Mouse (Mus musculus) right cerebral cortex, adult 2 months (tissue): Measurements from ENCODE around the gene Itsn1.

Experiments
- DNase-seq, 2 experiments: peaks; one replicate each; pipeline ENCODE4 v3.0.0; 2021 to 2022; ENCODE audit warnings: low spot score in 2 of 2

The Itsn1 gene

DNA sequence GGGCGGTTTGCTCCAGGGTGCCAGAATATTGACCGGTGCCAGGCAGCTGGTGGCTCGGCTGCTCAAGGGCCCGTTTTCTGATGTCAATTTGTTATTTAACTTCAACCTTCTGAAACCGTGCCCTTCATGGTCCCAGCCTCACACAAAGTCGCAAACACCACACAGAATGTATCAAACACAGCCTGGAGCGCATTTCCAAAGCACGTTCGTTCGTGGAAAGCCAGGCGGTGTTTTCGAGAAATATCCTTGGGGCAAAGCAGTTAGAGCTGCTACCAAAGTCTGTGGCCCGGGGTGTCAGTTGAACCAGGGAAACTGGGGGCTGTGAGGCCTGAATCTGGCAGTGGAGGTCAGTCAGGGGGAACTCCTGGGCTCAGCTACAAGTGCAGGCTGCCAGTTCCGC, 213.1 kb downstream of the Itsn1 start:
- no peak for DNase-seq

DNA sequence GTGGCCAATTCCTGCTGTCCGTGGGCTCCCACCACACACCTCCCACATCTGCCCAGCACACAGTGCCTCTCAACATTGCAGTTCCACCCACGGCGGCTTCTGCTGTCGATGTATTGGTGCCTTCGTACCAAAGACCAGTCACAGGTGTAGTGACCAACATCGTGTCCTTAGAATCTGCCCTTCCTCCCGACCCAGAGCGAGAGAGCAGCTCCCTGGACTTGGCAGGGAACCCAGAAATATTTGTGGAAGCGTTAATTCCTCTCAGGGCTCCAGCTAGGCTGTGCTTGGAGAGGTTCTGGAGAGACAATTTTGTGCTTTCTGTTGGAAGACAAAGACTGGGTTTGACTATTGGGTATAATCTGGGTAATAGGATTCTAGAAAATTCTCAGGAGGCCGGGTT, 217.2 kb downstream of the Itsn1 start:
- no peak for DNase-seq

DNA sequence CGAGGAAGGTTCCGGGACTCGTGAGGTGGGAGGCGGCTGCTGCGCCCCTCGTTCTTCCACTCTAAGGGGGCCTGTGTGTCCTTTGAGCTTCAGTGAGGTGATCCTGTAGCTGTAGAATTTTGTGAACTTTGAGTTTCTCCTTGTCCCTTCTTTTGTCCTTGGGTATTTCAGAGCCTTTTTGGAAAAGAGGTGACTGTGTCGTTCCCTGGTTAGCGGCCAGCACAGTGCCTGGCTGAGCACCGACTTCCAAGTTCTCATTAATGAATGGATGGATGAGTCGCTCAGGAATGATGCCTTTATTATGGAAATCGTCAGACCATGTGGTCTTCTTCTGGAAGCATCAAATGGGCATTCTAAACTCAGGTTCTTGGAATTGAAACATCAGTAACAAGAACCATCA, 218.0 kb downstream of the Itsn1 start:
- no peak for DNase-seq

DNA sequence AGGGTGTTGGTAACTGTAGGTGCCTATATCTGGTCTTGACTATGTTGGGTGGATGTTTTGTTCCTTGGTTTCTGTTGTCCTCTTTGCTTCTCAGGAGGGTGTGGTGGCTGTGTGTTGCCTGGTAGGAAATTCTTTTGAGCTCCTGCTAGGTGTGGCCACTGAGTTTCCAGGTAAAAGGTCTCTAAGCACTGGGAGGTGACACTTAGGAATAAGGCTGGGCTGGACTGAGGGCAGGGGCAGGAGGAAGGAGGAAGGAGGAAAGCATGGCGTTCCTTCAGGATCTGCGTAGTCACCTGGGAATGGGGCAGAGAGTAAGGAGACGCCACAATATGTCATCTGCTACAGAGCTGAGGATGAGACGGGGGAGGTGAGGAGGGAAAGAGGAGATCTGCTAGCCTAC, 224.9 kb downstream of the Itsn1 start:
- no peak for DNase-seq

DNA sequence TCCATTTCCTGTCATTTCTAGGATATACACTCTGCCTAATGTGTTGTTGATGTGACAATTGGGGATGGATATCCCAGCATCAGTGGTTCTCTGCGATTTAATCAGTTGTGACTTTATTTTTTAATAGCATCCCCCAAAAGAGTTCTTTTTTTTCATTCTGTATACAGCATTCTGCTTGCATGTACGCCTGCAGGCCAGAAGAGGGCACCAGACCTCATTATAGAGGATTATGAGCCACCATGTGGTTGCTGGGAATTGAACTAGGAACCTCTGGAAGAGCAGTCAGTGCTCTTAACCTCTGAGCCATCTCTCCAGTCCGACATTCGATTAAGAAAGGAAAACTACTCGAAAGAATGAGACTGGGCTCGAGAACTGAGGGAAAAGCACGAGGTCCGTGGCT, 225.7 kb downstream of the Itsn1 start:
- no peak for DNase-seq

DNA sequence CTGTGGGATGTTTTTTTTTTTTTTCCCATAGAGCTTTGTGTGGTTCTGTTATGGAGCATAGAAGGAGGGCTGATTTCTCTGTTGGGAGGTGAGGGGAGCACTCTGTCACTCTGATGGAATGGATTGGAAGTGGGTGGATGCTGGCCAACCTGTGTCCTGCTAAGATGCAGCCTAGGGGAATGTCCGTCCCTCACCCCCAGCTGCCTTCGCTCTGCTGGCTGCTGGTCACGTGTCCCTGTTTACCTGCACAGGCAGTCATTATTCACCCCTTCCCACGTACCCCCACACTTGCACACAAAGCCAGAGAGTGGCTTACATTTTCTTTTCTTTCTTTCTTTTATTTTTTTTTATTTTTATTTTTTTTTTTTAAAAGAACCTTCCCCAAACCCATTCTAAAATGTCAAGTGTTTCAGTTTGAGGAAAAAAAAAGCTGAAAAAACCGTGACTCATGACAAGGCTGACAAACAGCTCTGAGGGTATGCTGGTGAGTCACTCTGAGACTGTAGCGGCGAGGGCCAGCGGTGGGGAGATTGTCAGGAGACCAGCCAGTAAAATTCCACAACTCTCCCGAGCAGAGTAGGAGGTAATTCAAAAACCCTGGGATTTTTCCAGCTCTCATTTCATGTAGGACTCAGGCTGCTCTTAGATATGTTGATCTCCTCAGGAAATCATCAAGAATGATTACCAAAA, 233.3 kb downstream of the Itsn1 start:
- DNase-seq = peak; percentile 76 to 85

DNA sequence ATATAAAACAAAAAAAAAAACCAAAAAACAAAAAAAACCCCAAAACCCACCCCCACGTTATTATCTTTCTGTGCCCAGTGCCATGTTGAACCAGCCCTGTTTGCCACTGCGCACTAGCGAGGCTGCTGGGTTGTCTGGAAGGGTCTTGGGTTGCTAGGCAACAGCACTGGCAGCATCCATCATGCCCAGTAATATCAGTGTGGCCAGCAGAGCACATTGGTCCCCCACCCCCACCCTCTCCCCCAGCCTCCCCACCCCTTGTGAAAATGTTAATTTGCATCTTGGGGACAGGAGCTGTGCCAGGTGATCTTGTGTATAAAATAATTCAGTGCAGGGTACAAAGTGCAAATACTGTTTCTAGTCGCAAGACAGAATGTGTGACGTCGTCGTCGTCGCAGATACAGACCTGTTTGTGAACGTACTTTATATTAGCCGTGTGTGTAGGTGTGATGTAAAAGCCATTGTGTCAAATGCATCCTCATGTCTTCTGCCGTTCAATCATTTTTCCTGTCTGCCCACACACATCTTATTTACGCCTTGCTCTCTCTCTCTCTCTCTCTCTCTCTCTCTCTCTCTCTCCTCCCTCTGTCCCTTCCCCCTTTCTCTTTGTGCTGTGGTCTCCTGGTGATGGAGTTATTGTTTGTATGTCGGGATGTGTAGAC, 233.9 kb downstream of the Itsn1 start:
- peak in 1 of 2 experiments; percentile 59 for DNase-seq

DNA sequence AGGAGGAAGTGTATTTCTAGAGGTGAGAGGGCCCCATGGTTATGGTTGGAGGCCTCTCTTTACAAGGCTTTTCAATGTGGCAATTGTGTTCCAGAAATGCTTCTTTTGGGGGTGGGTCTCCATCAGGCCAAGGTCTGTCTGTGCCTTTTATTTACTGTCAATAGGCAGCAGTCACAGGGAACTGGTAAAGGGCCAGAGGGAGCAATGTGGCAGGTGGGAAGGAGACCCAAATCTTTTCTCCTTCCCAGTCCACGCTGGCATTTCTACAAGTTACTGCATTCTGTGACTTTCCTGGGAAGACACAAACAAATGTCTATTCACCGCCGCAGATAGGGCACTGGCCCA, 234.4 kb downstream of the Itsn1 start:
- DNase-seq = no peak

DNA sequence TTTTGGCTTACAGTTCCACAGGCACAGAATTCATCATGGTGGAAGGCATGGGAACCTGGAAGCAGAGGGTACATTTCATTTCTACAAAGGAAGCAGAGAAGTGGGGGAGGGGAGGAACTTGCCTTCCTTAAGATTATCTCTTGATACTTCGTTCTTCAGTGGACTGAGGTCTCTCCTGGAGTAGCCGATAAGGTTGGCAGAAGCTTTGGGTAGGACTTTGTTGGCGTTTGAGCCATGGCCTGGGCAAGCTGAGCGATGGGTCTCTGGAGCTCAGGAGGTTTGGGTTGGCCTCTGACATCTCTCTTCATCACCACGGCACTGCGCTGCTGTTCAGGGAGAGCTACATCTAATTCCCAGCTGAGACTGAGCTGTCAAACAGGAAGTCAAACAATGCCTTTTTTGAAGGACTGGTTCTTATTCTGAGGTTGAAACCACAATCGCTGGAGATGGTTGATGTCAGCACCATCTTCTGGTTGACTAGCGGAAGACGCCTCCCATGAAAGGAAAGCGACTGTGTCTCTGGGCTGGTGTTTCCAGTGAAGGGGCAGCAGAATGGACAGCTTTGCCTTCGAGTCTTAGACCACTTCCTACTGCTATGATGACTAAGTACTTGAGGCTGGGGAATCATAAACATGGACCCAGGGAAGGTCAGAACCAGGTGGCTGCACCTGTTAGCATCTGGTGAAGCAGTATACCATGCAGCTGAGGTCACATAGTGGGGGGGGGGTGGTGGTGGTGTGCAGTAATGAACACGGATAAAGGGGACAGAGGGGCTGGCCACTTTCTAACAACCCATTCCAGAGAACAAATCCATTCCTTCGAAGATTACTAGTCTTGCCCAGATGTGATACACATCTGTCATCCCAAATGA, 235.5 kb downstream of the Itsn1 start:
- DNase-seq = no peak

DNA sequence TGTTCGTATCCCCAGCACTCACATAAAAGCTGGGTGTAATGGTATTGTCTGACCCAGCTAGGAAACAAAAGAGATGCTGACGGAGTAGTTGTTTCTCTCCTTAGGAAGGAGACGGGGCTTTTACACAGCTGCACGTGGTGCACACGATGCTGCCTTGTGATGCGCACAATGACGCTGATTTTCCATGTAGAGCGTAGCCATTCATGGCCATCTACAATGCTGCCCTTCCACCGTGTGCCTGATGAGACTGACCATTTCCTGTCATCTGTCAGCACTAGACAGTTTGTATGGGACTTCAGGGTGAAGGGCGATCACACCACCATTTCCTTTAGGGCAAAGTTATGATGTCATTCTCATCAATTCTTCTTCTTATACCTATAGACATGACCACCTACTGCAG, 239.6 kb downstream of the Itsn1 start:
- DNase-seq = no peak

DNA sequence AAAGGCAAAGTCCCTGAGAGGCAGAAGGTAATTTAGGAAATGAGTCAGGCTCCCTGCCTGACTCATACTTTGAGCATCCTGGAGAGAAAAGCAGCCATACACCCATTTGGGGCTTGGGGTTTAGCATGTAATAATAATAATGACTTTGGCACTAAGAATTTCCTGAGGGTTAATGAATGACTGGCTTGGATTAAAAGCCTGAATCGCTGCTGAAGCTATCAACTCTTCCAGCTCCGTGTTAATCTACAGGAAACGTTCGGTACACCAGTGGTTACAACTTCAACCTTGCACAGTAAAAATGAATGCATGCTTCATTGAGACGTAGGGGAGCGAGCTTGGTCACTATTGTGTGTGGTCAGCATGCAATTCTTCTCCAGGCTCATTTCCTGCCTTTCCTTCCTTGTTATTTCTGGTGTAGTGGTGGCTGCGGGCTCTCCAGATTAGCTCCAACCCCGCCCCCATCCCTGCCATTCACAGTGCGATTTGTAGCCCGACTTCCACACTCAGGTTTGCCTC, 240.5 kb downstream of the Itsn1 start:
- no peak for DNase-seq
